Mouse (Mus musculus) C2C12 (cell line): Measurements from ENCODE around the gene Polk. TPM values are rescaled to one million over a fixed set of nuclear protein-coding genes. Genes with fewer than 3 reads are reported as not detected.
A peak's percentile ranks its signal among the peaks of the same experiment; 100 is the strongest.

Experiments
- H3K27me3 ChIP-seq: one replicate; pipeline ENCODE4 v1.6.1; 2011; ENCODE audit not compliant: control insufficient read depth, insufficient read depth, insufficient read length
- H3K36me3 ChIP-seq: one replicate; pipeline ENCODE4 v1.6.1; 2011; ENCODE audit not compliant: control insufficient read depth, insufficient read depth
- H3K4me3 ChIP-seq: one replicate; pipeline ENCODE4 v1.5.1; 2011; ENCODE audit warnings: mild to moderate bottlenecking, control low read depth; ENCODE audit not compliant: poor library complexity, insufficient read depth, severe bottlenecking
- H3K79me2 ChIP-seq: one replicate; pipeline ENCODE4 v1.6.1; 2011; ENCODE audit not compliant: control insufficient read depth, insufficient read depth
- H3K79me3 ChIP-seq: one replicate; pipeline ENCODE4 v1.6.1; 2011; ENCODE audit warnings: low read depth, control low read depth
- H3ac ChIP-seq: one replicate; pipeline ENCODE3; 2011; ENCODE audit warnings: low read depth; ENCODE audit not compliant: control insufficient read depth, insufficient read length
- CEBPB ChIP-seq: IDR thresholded peaks from one replicate; pipeline ENCODE4 v1.6.1; 2011; ENCODE audit warnings: low read depth, mild to moderate bottlenecking, control low read depth, moderate library complexity
- CTCF ChIP-seq: IDR thresholded peaks from one replicate; pipeline ENCODE4 v1.5.1; 2011; ENCODE audit not compliant: control insufficient read depth, insufficient read depth, insufficient read length
- FOSL1 ChIP-seq: IDR thresholded peaks from one replicate; pipeline ENCODE4 v1.8.0; 2011; ENCODE audit warnings: mild to moderate bottlenecking, low read length; ENCODE audit not compliant: poor library complexity, insufficient read depth, severe bottlenecking
- MAX ChIP-seq: IDR thresholded peaks from one replicate; pipeline ENCODE4 v1.6.1; 2011; ENCODE audit warnings: mild to moderate bottlenecking, control low read depth
- MYOD1 ChIP-seq: IDR thresholded peaks from one replicate; pipeline ENCODE4 v1.6.1; 2011; ENCODE audit warnings: low read depth; ENCODE audit not compliant: control insufficient read depth, insufficient read length
- MYOG ChIP-seq: IDR thresholded peaks from one replicate; pipeline ENCODE4 v1.6.1; 2011; ENCODE audit not compliant: control insufficient read depth, insufficient read length; ENCODE audit errors: extremely low read depth
- USF1 ChIP-seq: IDR thresholded peaks from one replicate; pipeline ENCODE4 v1.6.1; 2011; ENCODE audit warnings: low read depth, mild to moderate bottlenecking, control low read depth, moderate library complexity
- long read RNA-seq, 2 experiments: library from polyadenylated mRNA; unstranded; transcript quantifications; one replicate each; pipeline ENCODE4 v2.0.0; 2019 to 2020
- polyA plus RNA-seq: library from polyadenylated mRNA; unstranded; fragments of >200 nt; fragmentation: generic; extraction: Trizol; gene quantifications from one replicate; pipeline ENCODE4 v1.2.1, GENCODE M21; 2012; ENCODE audit warnings: missing spikeins

The Polk gene
- polyA plus RNA-seq: 3.5 TPM
- long read RNA-seq, experiment 1, full-length matches to known transcripts: 2 of 3 reads
- long read RNA-seq, experiment 1, partial matches to known transcripts: 1 of 3 reads
- long read RNA-seq, experiment 1, other reads (novel, unspliced or antisense): 0 of 3 reads
- long read RNA-seq, experiment 2, full-length matches to known transcripts: 38 of 55 reads
- long read RNA-seq, experiment 2, partial matches to known transcripts: 4 of 55 reads
- long read RNA-seq, experiment 2, other reads (novel, unspliced or antisense): 13 of 55 reads

- Histone ChIP-seq H3K79me2 (peaks cover 100% of the 10 kb centered on the region), H3K27me3 (no peaks in the 10 kb centered on the region), H3K36me3 (peaks cover 4% of the 10 kb centered on the region), H3ac (peak within 1 kb of the TSS; percentile 92), H3K79me3 (peaks cover 82% of the 10 kb centered on the region), H3K4me3 (peak within 1 kb of the TSS; percentile 76)
- TF ChIP-seq FOSL1 (no peak), USF1 (no peak), MAX (no peak)
Measured at GRCm38 (mm10) chr13:96542081-96542889, at the start of gene Polk, which contains the start of gene Col4a3bp. Gene Polk, minus strand, starts transcription at chr13:96542579. Gene Col4a3bp, plus strand, starts transcription at chr13:96542618.

DNA sequence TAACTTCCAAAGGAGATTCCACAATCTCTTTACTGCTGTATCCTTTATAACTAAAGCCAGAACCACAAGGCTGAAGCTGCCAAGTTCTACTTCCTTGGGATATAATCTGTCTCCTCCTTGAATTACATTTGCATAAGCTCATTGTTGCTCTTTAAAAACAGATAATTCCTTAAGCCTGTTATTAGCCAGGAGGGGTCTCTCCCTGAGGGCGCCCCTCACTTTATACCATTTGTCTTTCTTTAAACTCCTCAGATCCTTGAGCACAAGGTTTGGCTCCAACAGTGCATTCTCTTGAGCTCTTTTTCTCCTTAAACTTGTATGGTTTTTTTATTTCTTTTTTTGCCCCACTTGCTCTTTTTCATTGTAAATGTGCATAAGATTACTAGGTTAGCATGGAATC, 46.3 kb upstream of the Polk start:
- H3ac ChIP-seq: no peak overlapping the region
- no peaks in the 10 kb centered on the region for H3K36me3 ChIP-seq
- TF ChIP-seq CTCF (no peak), MYOG (no peak), USF1 (no peak), MAX (no peak), CEBPB (no peak), FOSL1 (no peak), MYOD1 (no peak)
- no peak overlapping the region for H3K4me3 ChIP-seq
- no peaks in the 10 kb centered on the region for H3K27me3 ChIP-seq
- peaks cover 4% of the 10 kb centered on the region for H3K79me3 ChIP-seq
- H3K79me2 ChIP-seq: peaks cover 14% of the 10 kb centered on the region

GRCm38 (mm10) chr13:96586540-96586939, 44.2 kb upstream of the Polk start:
- H3K79me3 ChIP-seq: peaks cover 6% of the 10 kb centered on the region
- H3K79me2 ChIP-seq: peaks cover 26% of the 10 kb centered on the region
- H3ac ChIP-seq: no peak overlapping the region
- H3K27me3 ChIP-seq: no peaks in the 10 kb centered on the region
- H3K36me3 ChIP-seq: no peaks in the 10 kb centered on the region
- no peak overlapping the region for H3K4me3 ChIP-seq
- TF ChIP-seq MYOG (no peak), FOSL1 (no peak), MYOD1 (no peak), CEBPB (no peak), MAX (no peak), USF1 (no peak), CTCF (no peak)

DNA sequence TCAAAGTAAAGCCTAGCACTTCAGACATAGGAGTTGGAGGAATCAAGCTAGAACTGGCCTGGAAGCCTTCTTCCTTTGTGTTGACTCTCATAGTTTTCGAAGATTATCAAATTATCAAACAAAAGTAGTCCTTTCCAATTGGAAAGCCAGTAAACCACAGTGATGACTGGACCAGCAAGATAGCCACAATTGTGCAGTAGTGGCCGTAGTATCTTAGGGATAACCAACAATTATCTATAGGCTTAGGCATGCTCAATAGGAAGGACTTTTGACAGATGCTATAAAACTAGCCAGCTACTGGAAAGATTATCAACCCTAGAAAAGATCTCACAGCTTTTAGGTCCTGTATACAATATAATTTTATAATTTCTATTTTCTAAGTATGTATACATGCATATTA, 41.8 kb upstream of the Polk start:
- peaks cover 30% of the 10 kb centered on the region for H3K79me2 ChIP-seq
- TF ChIP-seq CEBPB (no peak), MYOD1 (no peak), MAX (no peak), USF1 (no peak), MYOG (no peak), FOSL1 (no peak), CTCF (no peak)
- H3K27me3 ChIP-seq: no peaks in the 10 kb centered on the region
- H3K4me3 ChIP-seq: no peak overlapping the region
- H3ac ChIP-seq: no peak overlapping the region
- no peaks in the 10 kb centered on the region for H3K36me3 ChIP-seq
- peaks cover 7% of the 10 kb centered on the region for H3K79me3 ChIP-seq

DNA sequence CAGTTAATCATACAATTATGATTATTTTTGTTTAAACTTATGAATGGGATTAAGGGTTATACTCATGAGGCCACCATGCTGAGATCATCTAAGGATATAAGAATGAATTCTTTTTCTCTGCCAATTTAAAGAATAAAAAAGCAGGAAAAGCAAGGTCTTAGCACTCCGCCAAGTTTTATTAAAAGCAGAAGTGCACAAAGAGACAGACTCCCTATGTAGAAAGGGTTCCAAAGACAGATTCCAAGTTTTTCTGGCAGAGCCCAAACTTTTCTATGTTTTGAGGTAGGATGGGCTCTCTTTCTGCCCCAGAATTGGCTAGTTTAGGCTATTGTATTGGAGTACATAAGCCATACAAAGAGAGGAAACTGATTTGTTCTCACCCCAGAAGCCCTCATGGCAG, 37.6 kb upstream of the Polk start:
- Histone ChIP-seq H3K79me2 (peaks cover 41% of the 10 kb centered on the region), H3K36me3 (no peaks in the 10 kb centered on the region), H3K4me3 (no peak overlapping the region), H3ac (no peak overlapping the region), H3K79me3 (peaks cover 11% of the 10 kb centered on the region), H3K27me3 (no peaks in the 10 kb centered on the region)
- TF ChIP-seq FOSL1: no peak
- TF ChIP-seq CEBPB: no peak
- TF ChIP-seq USF1: no peak
- TF ChIP-seq CTCF: no peak
- no peak for TF ChIP-seq MYOG

DNA sequence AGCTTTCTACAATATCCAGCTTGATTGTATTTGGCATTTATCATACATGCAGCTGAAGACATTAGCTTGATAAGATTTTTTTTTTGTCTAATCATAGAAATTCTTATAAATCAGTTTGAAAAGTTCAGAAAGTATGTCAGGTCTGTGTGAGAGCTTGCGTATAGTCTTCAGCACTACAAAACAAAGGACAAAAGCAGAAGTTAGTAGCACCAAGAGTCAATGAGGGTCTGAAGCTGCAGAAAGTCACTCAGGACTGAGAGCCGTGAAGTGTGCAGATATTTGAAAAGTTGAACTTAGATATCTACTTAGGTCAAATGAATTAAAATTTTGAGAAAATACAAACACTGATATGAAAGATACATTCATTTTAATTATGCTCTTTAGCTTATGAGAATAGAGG, 36.7 kb upstream of the Polk start:
- H3K36me3 ChIP-seq: no peaks in the 10 kb centered on the region
- no peak for TF ChIP-seq CEBPB
- no peak for TF ChIP-seq FOSL1
- TF ChIP-seq USF1: no peak
- TF ChIP-seq MYOD1: no peak
- no peak for TF ChIP-seq MAX

More for the DNA sequence above, 36.7 kb upstream of the Polk start:
- Histone ChIP-seq H3K79me2 (peaks cover 35% of the 10 kb centered on the region), H3K4me3 (no peak overlapping the region), H3K79me3 (peaks cover 9% of the 10 kb centered on the region), H3ac (no peak overlapping the region), H3K27me3 (no peaks in the 10 kb centered on the region)
